Mouse (Mus musculus): ENCODE results near the gene Atp6v1g1.

Atp6v1g1 gene

DNA sequence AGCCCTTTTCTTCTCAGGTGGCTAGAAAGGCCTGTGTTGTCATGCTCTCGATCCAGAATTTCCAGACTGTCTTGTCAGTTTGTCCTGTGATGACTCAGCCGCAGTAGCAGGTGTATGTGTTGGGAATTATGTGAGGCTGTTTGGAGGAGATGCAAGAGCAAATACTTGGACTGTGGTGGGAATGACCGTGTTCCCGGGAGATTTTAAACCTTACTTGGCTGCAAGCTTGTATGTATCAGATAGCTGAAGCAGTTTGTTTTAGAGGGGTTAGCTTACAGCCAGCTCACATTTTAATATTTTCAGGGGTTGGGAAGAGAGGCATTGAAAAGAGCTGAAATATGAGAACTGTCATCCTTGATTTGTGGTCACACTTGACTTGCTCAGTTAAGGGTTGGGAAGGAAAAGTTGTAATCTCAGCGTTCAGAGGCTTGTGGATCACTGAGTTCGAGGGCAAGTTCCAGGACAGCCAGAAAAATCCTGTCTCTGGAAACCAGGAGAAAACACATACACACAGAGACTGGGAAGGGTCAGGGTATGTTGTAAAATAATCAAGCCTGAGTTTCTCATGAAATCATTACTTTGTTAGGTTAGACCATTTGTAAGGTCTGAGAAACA lies 2.0 kb downstream of the Atp6v1g1 start:
- DNase-seq (ENCODE audit: low spot score in 2 of 2) = no peak

- DNase-seq (ENCODE audit: low spot score in 2 of 2) = no peak
These were observed 3.2 kb downstream of the Atp6v1g1 start for GRCm38 (mm10) chr4:63547799-63548198.

DNA sequence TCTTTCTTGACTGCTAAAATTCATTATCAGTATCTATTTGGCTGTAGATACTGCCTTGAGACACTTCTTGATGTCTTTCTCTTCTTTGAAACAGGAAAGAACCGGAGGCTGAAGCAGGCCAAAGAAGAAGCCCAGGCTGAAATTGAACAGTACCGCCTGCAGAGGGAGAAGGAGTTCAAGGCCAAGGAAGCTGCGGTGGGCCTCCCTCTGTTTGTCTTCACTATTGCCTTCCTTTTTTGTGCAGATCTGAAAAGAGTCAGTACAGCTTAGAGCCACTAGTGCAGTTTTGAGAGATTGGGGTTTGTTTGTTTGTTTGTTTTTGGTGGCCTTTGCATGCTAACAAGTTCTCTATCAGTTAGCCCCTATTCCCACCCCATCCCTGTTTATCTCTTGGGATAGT lies 3.9 kb downstream of the Atp6v1g1 start:
- DNase-seq (ENCODE audit: low spot score in 2 of 2) = no peak

DNA sequence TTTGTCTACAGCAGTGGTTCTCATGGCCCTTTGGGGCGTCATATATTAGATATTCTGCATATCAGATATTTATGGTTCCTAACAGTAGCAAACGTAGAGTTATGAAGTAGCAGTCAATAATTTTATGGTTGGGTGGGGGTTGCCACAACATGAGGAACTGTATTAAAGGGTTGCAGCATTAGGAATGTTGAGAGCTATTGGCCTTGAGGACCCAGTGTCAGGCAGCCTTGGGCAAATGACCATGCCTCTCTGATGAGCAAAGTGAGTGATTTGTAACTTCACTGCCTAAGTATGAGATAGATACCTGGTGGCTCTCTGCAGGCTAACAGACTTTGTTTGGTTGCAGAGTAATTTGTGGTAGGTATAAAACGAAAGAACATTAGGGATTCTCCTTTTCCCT lies 6.3 kb downstream of the Atp6v1g1 start:
- no peak for DNase-seq (ENCODE audit: low spot score in 2 of 2)

GRCm38 (mm10) chr4:63552865-63553264 lies 8.3 kb downstream of the Atp6v1g1 start:
- DNase-seq (ENCODE audit: low spot score in 2 of 2) = no peak

DNA sequence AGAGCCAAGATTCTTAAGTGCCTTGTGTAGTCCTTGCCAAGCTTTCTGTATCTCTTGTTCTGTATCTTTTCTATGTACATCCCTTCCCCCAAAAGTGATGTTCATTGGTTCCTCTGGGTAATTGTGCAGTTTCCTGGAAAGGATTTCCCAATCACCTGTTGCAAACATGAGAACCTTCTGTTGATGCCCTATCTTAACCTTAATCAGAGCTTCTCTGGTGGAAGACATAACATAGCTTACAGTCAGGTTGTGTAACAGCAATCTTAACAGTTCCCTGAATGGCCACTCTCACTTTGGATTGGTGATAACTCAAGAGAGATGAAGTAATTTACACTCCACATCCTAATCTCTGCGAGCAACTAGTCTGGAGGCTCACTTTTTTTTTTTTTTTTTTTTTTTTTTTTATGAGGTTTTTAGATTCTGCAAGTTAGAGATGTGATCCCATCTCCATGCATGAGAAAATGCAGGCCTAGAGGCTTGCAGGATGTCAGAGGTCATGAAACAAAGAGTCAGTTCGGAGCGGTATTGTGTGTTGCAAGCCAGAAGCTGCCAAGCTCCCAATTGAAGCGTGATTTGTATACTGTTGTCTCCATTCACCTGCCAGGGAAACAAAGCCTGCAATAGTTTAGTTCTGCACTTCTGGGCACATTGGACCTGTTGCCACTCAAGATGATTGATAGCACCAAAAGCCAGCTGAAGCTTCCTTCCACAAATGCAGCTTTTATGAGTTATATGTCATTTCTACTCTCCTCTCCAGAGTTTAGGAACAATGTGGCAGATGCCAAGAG lies 9.4 kb downstream of the Atp6v1g1 start:
- no peak for DNase-seq (ENCODE audit: low spot score in 2 of 2)

DNA sequence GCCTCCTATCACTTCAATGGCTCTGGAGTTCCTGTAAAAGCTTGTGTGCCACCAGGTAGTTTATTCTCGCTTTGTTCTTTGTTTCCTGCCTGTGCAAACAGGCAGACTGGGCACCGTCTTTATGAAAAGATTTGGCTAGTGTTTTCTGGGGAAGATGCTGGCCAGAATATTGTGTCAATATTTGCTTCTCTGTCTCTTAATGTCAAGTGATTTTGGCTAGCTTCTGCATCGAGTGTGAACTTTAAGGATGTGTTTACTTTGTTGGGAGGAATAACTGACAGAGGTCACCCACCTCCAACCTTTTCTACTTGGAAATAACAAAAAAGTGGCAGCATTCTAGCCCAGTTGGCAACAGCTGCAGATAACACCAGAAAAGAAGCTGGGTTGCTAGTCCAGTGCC lies 10.0 kb downstream of the Atp6v1g1 start:
- no peak for DNase-seq (ENCODE audit: low spot score in 2 of 2)

DNA sequence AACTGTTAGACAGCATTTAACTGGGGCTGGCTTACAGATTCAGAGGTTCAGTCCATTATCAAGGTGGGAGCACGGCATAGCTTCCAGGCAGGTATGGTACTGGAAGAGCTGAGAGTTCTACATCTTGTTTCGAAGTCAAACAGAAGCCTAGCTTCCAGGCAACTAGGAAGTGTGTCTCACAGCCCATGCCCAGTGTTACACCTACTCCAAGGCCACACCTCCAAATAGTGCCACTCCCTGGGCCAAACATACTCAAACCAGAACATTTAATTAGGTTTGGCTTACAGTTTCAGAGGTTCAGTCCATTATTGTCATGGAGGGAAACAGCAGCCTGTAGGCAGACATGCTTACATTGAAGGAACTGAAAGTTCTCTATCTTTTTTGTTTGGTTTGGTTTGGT lies 10.5 kb downstream of the Atp6v1g1 start:
- DNase-seq (ENCODE audit: low spot score in 2 of 2) = no peak

GRCm38 (mm10) chr4:63556665-63557064 lies 12.1 kb downstream of the Atp6v1g1 start:
- DNase-seq (ENCODE audit: low spot score in 2 of 2) = no peak

DNA sequence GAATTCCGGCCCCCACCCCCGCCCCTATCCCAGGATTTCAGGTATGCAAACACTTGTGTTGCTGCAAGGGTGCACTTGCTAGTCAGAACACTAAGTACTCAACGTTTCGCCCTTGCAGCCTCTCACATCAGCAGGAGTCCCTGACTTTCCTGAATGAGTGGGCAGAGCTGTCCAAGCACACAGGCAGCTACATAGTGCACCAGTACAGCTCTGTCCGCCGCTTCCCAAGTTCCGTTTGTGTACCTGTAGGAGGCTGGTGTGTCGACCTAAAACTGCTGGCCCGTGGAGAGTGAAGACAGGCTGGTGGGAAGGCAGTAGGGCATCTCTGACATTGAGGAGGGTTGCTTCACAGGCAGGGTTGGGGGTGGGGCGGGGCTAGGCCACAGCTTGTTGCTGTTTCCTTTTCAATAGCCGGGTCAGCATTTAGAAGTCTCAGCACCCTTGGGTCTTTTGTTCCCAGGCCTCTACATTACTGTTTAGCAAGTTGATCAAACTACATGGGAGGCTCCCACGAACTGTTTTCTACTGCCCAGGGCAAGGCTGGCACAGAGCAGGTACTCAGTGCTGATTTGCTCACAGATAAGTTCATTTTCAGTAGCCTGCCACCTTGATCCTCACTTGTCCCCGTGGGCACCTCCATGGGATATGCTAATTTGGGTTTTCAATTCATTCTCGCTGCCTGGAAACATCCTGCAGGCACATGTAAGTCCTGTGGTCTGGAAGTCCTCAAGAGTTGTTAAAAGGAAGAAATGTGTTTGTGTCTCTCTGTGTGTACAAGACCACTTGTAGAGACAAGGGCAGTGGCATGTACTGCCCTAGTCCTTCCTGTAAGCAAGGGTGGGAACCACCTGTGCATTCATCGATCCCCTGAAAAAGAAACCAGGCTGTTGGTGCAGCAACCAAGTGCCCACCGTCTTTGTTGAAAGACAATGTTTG lies 12.8 kb downstream of the Atp6v1g1 start:
- DNase-seq (ENCODE audit: low spot score in 2 of 2) = no peak

GRCm38 (mm10) chr4:63558407-63559081 lies 14.0 kb downstream of the Atp6v1g1 start, which contains the start of gene Tmem268:
Gene Tmem268 (plus strand): TSS chr4:63558781.
- DNase-seq (ENCODE audit: low spot score in 2 of 2) = peak; percentile 44 to 58

- DNase-seq (ENCODE audit: low spot score in 2 of 2) = no peak
These were observed 14.6 kb downstream of the Atp6v1g1 start for GRCm38 (mm10) chr4:63559127-63559697.

DNA sequence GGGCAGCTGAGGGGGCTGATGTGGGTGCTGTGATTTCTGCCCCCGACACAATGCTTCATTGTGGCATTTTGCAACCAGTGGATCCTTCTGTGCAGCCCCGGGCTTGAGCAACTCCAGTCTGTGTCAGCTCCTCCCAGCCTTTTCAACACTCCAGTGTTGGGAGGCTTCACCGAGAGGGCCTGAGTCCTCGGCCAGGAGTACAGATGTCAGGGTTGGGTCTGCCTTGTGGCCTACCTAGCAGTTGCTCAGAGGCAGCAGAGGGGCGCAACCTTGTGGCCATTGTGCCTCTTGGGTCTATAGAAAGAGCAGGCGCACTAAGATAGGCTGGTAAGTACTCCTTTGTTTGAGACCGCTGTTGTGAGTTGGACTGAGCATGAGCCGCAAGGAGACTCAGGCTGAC lies 15.5 kb downstream of the Atp6v1g1 start:
- no peak for DNase-seq (ENCODE audit: low spot score in 2 of 2)

DNA sequence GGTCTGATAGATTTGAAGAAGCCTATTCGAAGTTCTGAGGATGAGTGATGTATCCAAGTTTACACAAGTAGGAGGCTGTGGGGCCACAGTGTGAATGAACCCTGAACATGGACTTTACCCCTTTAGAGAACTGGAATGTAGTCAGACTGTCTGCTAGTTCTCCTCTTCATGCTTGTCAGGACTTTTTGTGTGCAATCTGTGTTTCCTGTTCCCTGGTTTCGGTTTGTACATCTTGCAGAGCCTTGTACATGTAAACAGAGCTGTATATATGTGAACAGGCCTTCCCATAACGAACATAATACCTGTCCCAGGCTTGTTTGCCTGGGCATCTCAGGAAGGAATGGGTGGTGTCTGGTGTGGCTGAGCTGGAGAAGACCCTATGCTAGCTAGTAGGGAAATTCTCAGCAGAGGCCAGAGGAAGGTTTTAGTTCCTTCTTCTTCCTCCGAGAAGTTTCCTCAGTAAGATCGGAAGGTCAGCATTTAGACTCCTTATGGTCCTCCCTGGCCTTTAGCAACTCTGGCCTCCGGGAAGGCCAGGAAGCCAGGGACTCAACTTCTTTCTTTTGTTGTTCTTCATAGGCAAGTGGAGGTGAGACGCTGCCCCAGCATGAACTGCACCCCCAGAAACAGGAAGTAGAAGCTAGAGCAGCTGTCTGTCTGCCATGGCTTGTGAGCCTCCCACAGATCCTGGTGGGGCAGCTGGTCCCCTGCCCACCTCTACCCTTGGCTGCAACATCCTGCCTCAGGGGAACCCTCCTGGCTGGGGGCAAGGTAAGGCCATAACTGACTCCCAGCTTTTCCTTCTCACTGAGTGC lies 17.5 kb downstream of the Atp6v1g1 start:
- no peak for DNase-seq (ENCODE audit: low spot score in 2 of 2)

GRCm38 (mm10) chr4:63562742-63563141 lies 18.2 kb downstream of the Atp6v1g1 start:
- no peak for DNase-seq (ENCODE audit: low spot score in 2 of 2)

- DNase-seq (ENCODE audit: low spot score in 2 of 2) = no peak
These were observed 23.3 kb downstream of the Atp6v1g1 start for GRCm38 (mm10) chr4:63567712-63568390.

DNA sequence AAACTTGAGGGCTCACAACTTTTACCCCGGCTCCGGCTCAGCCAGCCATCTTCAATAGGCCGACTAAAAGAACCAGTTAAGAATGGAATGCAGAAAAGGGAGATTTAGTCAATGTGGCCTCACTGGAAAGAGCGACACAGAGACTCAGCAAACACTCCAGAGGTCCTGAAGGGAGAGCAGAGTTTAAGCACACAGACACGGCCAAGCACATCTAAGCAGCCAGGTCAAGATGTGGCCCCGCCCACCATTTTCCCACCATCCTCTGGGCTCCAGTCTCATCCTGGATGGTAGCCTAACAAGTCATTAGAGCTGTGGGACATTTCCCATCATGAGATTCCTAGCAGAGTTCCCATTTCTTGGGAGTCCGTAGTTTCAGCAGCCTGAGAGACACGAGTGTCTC lies 24.8 kb downstream of the Atp6v1g1 start:
- DNase-seq (ENCODE audit: low spot score in 2 of 2) = no peak

DNA sequence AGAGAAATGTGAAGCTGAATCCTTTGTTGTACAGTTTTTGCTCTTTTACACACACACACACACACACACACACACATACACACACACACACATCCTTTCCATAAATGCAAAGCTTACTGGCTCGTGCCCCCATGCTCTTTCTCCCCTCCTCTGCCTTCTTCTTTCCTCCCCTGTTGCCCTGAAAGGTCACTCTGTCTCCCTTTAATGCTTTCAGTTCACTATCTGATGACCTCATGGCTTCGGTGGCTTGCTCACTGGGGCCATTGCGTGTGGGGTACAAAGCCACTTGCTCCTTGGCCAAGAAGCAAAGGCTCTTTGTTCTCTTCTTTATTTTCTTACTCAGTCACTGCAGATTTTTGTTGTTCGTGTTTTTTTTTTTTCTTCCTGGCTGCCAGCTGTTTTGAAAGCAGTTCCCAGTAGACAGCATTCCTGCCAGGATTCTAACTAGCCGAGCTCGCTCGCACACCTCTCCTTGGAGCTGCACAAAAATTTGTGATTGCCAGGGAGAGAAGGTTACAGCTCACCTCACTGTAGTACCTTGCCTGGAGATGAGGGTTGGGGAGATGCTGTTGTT lies 25.7 kb downstream of the Atp6v1g1 start:
- no peak for DNase-seq (ENCODE audit: low spot score in 2 of 2)

- no peak for DNase-seq (ENCODE audit: low spot score in 2 of 2)
These were observed 28.0 kb downstream of the Atp6v1g1 start for GRCm38 (mm10) chr4:63572621-63573020.

DNA sequence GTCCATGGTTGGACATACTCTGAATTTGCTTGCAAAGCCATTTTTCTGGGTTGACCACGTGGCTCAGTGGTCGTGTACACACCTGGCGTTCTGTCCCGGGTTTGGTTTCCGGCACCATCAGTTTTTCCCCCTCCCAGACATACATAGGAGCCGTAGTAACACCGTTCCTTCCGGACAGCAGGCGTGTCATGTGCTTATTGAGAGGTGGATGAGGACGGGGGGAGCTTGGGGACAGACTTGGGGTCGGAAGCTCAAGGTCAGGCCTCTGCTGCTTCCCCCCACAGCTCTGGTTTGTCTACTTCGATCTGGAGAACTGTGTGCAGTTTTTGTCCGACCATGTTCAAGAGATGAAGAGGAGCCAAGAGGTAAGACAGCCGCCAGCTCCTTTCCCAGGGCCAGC lies 35.1 kb downstream of the Atp6v1g1 start:
- DNase-seq (ENCODE audit: low spot score in 2 of 2) = no peak
